Mouse (Mus musculus) midbrain, embryonic 16.5 days (tissue): ENCODE results near the gene Cers1. TPM values are rescaled to one million over a fixed set of nuclear protein-coding genes. Genes with fewer than 3 reads are reported as not detected.

Experiments
- ATAC-seq: fragments of 200-750 bp; cut with Nextera tagmentation; 2 replicates; pipeline ENCODE4 v1.8.0; 2017; ENCODE audit warnings: moderate TSS enrichment
- H3K27ac ChIP-seq: fragments of 300-500 bp; sonication (generic); 2 replicates; pipeline ENCODE4 v1.5.1; 2014; ENCODE audit warnings: mild to moderate bottlenecking, low read length, mixed read lengths
- H3K27me3 ChIP-seq: fragments of 300-500 bp; sonication (generic); 2 replicates; pipeline ENCODE4 v1.6.1; 2014; ENCODE audit warnings: low read depth, low read length, mixed read lengths; ENCODE audit not compliant: control insufficient read depth, insufficient read depth
- H3K36me3 ChIP-seq: fragments of 300-500 bp; sonication (generic); 2 replicates; pipeline ENCODE4 v1.6.1; 2014; ENCODE audit warnings: mild to moderate bottlenecking, low read length, moderate library complexity, mixed read lengths; ENCODE audit not compliant: control insufficient read depth, insufficient read depth
- H3K4me1 ChIP-seq: fragments of 300-500 bp; sonication (generic); 2 replicates; pipeline ENCODE4 v1.6.1; 2014; ENCODE audit warnings: mild to moderate bottlenecking, low read length, mixed read lengths; ENCODE audit not compliant: control insufficient read depth, insufficient read depth
- H3K4me2 ChIP-seq: fragments of 300-500 bp; sonication (generic); 2 replicates; pipeline ENCODE4 v1.6.1; 2014; ENCODE audit warnings: mild to moderate bottlenecking, low read length, mixed read lengths
- H3K4me3 ChIP-seq: fragments of 300-500 bp; sonication (generic); 2 replicates; pipeline ENCODE4 v1.5.1; 2014; ENCODE audit warnings: low read depth, mild to moderate bottlenecking, low read length, moderate library complexity, mixed read lengths
- H3K9ac ChIP-seq: fragments of 300-500 bp; sonication (generic); 2 replicates; pipeline ENCODE4 v1.6.1; 2014; ENCODE audit warnings: low read depth, low read length, mixed read lengths
- H3K9me3 ChIP-seq: fragments of 300-500 bp; sonication (generic); replicated peaks from 2 replicates; pipeline ENCODE4 v1.6.1; 2014; ENCODE audit warnings: mild to moderate bottlenecking, low read length, mixed read lengths; ENCODE audit not compliant: control insufficient read depth, poor library complexity, severe bottlenecking
- WGBS: fragments of 180-500 bp; shearing (Covaris S2); extraction: QIAGEN DNeasy Blood & Tissue Kit; methylation state at CpG from one replicate; pipeline ENCODE4 v1.1.7; 2014; 5-methylcytosine and 5-hydroxymethylcytosine counted together
- polyA plus RNA-seq: library from polyadenylated mRNA; unstranded; fragments of >200 nt; fragmentation: Nextera tagmentation; extraction: Ambion mirVana; gene quantifications from 2 replicates; pipeline ENCODE4 v1.2.1, GENCODE M21; 2015

Cers1 gene
- 40.3 and 42.1 TPM in 2 replicates for polyA plus RNA-seq

DNA sequence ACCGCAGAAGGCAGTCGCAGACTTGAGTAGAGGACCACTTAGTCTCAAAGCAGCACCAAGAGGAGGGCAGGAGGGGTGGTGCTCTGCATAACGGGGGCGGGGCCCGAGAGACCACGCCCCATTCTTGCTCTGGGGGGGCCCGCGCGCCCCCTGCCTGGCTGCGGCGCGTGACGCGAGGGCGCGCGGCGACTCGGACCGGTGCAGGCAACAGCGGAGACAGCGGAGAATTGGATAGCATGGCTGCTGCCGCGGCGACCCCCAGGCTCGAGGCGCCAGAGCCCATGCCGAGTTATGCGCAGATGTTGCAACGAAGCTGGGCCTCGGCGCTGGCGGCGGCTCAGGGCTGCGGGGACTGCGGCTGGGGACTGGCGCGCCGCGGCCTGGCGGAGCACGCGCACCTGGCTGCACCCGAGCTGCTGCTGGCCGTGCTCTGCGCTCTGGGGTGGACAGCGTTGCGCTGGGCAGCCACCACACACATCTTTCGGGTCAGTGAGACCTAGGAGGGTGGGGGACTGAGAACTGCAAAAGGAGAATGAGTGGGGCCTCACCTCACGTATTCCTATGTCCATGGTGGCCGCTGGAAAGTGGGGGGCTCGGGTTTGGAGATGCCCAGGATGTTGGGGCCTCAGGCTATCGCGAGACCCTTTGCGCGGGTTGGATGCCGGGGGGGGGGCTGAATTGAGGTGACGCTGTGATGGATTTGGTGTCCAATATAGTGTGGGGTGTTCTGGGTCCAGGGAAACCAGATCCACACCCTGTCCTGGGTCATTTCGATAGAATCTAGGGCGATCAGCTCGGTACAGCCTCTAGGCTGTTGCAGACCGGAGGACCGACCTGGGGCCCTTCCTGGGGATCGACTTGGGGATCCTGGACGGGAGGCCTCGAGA lies at the start of gene Cers1:
Cers1 (plus strand) TSS at position 152 of the 887 bp plus-strand sequence.
- H3K36me3 ChIP-seq = peaks cover 21% of the 10 kb centered on the region
- H3K4me2 ChIP-seq = peak within 1 kb of the TSS; percentile 61
- no peaks in the 10 kb centered on the region for H3K27me3 ChIP-seq
- H3K9ac ChIP-seq = peak within 1 kb of the TSS; percentile 88
- H3K9me3 ChIP-seq = no peaks in the 10 kb centered on the region
- 1% methylated on average over 66 of the region's 66 CpGs for WGBS
- peak within 1 kb of the TSS; percentile 78 for H3K4me3 ChIP-seq
- peak; percentile 59 for ATAC-seq
- peak within 1 kb of the TSS; percentile 97 for H3K27ac ChIP-seq
- H3K4me1 ChIP-seq = peaks cover 22% of the 10 kb centered on the region

- Histone ChIP-seq H3K4me2 (no peak overlapping the region), H3K4me3 (no peak overlapping the region), H3K9me3 (no peaks in the 10 kb centered on the region), H3K4me1 (no peaks in the 10 kb centered on the region), H3K36me3 (peaks cover 26% of the 10 kb centered on the region), H3K27ac (no peak overlapping the region), H3K27me3 (no peaks in the 10 kb centered on the region), H3K9ac (no peak overlapping the region)
- 89% methylated on average over 3 of the region's 3 CpGs for WGBS
- no peak for ATAC-seq
These were observed 47.9 kb upstream of the Cers1 start for GRCm38 (mm10) chr8:70267674-70268073.

DNA sequence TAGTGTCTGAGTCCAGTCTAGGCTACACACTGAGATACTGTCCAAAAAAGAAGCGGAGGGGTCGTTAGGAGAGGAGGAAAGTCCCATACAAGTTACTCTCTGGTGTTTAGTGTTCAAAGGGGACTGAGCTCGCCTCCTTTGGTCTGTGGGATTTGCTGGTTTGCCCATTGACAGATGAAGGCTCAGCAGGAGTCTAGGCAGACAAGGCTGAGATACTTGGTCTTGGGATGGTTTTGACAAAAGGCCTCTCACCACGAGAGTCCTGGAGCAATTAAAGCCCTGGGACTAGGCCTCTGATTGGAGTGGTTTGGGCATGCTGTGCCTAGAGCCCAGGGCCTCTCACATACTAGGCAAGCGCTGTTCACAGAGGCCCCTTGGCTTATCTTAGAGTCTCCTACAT lies 47.3 kb upstream of the Cers1 start:
- Histone ChIP-seq H3K4me1 (no peaks in the 10 kb centered on the region), H3K27ac (no peak overlapping the region), H3K9me3 (no peaks in the 10 kb centered on the region), H3K36me3 (peaks cover 21% of the 10 kb centered on the region), H3K9ac (no peak overlapping the region), H3K27me3 (no peaks in the 10 kb centered on the region), H3K4me3 (no peak overlapping the region), H3K4me2 (no peak overlapping the region)
- ATAC-seq = peak; percentile 26; the same call in 1 of the 2 replicates
- 33% methylated on average over 5 of the region's 5 CpGs for WGBS

DNA sequence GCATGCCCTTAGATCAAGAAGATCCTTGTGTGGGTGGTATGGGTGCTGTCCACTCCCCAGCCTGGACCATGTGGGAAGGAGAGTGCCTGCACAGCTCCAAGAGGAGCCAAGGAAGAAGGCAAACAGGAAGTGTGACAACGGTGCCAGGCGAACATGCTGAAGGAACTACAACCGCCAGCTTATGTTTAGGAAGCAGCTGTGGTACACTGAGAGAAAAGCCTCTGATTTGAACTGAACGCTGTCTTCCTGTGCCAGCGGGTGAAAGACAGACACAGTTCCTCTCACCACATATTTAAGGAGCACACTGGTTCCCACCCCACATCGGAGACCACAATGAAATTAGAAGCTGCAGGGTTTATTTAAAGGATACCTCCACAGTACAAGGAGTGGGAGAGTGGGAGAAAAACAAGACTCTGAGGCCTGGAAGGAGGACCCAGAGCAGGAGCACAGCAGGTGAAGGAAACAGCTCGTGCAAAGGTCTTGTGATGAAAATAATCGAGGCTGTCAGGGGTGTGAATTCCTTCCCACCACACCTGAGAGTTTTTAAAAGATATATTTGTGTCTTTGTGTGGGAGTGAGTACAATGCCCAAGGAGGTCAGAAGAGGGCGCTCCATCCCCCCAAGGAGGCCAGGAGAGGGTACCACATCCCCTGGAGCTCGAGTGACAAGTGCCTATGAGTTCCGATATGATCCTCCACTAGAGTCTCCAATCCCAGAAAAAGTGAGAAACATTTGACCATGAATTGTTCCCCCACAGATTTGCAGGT lies 46.6 kb upstream of the Cers1 start:
- no peak overlapping the region for H3K4me2 ChIP-seq
- ATAC-seq = no peak; the same call in 1 of the 2 replicates
- H3K36me3 ChIP-seq = peaks cover 15% of the 10 kb centered on the region
- WGBS = 61% methylated on average over 11 of the region's 11 CpGs
- no peaks in the 10 kb centered on the region for H3K27me3 ChIP-seq
- H3K9me3 ChIP-seq = no peaks in the 10 kb centered on the region
- no peak overlapping the region for H3K9ac ChIP-seq
- H3K4me3 ChIP-seq = no peak overlapping the region
- no peaks in the 10 kb centered on the region for H3K4me1 ChIP-seq
- H3K27ac ChIP-seq = no peak overlapping the region

DNA sequence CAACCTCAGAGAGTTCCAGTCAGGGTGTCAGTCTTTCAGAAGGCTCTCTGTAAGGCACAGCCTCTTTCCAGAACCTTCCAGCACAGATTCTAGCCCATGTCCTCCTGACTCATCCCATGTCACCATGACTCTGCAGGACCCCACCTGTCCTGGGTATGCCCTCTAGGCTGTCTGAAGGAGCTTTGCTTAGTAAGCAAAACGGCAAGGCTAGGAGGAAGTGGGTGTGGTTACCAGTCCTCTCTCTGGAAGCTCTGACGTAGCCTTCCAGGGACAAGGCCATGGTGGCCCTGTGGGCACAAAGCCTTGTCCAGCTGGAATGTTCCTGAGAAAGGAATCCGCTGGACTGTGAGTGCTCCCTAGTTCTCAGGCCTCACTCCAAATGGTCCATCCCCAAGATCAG lies 42.6 kb upstream of the Cers1 start:
- Histone ChIP-seq H3K4me2 (no peak overlapping the region), H3K4me3 (no peak overlapping the region), H3K27ac (no peak overlapping the region), H3K36me3 (no peaks in the 10 kb centered on the region), H3K4me1 (no peaks in the 10 kb centered on the region), H3K27me3 (no peaks in the 10 kb centered on the region), H3K9ac (no peak overlapping the region), H3K9me3 (no peaks in the 10 kb centered on the region)
- 64% methylated on average over 3 of the region's 3 CpGs for WGBS
- ATAC-seq = no peak

DNA sequence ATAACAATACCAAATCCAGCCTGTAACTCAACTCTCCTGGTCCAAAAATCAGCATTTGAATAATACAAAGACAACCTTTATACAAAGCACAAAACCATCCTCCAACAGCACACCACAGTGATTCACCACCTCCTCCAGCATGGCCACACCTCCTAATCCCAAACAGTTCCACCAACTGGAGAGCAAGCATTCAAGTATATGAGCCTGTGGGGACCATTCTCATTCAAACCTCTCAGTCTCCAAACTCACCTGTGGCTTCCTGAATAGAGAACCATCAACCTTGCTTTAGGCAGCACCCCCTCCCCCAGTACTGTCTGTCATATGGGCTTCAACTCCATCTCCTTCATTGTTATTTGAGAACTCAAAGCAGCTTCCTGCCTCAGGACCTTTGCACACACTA lies 41.2 kb upstream of the Cers1 start:
- H3K27ac ChIP-seq = no peak overlapping the region
- H3K4me1 ChIP-seq = no peaks in the 10 kb centered on the region
- H3K9me3 ChIP-seq = no peaks in the 10 kb centered on the region
- no peak overlapping the region for H3K4me3 ChIP-seq
- no peaks in the 10 kb centered on the region for H3K27me3 ChIP-seq
- no peaks in the 10 kb centered on the region for H3K36me3 ChIP-seq
- H3K4me2 ChIP-seq = no peak overlapping the region
- no peak for ATAC-seq
- H3K9ac ChIP-seq = no peak overlapping the region

DNA sequence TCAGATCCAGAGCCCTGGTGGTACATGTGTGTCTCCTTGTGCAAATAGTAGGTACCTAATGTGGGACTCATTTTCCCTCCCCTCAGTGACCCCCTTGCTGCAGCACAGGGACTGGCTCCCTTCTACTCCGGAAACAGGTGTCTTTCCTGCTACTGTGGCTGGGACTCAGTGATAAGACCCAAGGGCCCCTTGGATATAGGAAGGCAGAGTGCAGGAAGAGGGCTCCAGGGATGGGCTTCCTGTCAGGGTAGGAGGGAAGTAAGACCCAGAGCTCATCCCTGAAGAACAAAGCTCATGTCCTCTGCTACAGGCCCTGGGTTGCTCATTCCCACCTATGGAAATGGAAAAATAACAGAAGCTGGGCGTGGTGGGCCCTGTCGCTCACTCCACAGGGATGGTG lies 39.1 kb upstream of the Cers1 start:
- ATAC-seq = no peak
- 86% methylated on average over 3 of the region's 3 CpGs for WGBS
- no peak overlapping the region for H3K4me2 ChIP-seq

DNA sequence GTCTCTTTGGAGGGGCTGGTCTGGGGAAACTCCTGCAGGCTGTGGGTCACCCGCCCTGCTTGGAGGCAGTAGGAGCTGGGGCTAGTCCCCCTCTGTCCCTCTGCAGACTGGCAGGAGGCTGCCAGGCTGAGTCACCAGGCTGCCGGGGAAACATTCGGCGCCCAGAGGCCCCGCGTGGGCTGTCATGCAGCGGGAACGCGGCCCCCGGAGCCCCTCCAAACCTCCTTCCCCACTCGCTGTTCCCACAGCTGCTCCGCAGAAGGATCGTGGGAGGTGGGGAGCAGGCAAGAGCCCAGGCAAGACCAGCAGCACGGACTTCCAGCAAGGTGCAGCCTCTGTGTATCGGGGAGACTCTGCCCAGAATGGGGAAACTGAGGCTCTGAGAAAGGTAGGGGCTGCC lies 37.4 kb upstream of the Cers1 start:
- Histone ChIP-seq H3K4me1 (peaks cover 4% of the 10 kb centered on the region), H3K27ac (no peak overlapping the region), H3K36me3 (no peaks in the 10 kb centered on the region), H3K9ac (no peak overlapping the region), H3K4me2 (no peak overlapping the region), H3K4me3 (no peak overlapping the region), H3K9me3 (no peaks in the 10 kb centered on the region), H3K27me3 (no peaks in the 10 kb centered on the region)
- WGBS = 70% methylated on average over 15 of the region's 15 CpGs
- ATAC-seq = no peak

More for the DNA sequence above, 39.1 kb upstream of the Cers1 start:
- Histone ChIP-seq H3K9ac (no peak overlapping the region), H3K27me3 (no peaks in the 10 kb centered on the region), H3K27ac (no peak overlapping the region), H3K4me1 (no peaks in the 10 kb centered on the region), H3K9me3 (no peaks in the 10 kb centered on the region), H3K4me3 (no peak overlapping the region), H3K36me3 (no peaks in the 10 kb centered on the region)

DNA sequence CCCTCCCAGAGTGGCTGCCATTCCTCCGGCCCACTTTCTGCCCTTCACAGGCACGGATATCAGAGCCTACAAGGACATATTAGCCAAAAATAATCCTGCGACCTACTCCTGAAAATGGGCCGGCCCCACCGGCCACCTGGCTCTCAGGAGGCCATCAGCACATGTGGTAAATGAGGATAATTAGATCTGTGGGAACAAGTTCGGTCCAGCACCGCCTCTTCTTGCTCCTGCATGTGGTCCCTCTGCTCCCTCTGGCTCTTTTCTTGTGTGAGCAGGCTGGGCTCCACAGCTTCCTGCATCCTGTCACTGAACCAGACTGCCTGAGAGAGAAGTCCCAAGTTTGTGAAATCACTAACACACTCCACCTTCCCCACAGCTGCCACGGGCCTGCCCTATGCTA lies 36.3 kb upstream of the Cers1 start:
- Histone ChIP-seq H3K4me3 (no peak overlapping the region), H3K9ac (no peak overlapping the region), H3K27ac (no peak overlapping the region), H3K27me3 (no peaks in the 10 kb centered on the region), H3K36me3 (no peaks in the 10 kb centered on the region), H3K9me3 (no peaks in the 10 kb centered on the region), H3K4me2 (no peak overlapping the region), H3K4me1 (peaks cover 9% of the 10 kb centered on the region)
- ATAC-seq = no peak
- 73% methylated on average over 8 of the region's 8 CpGs for WGBS
